Mouse (Mus musculus): ENCODE measurements around the gene B430306N03Rik.

B430306N03Rik gene

GRCm38 (mm10) chr17:48315905-48316579 lies at the start of gene B430306N03Rik:
Gene B430306N03Rik, plus strand, starts transcription at chr17:48316141.
- DNase-seq (ENCODE audit: low read depth) = peak; percentile 40

DNA sequence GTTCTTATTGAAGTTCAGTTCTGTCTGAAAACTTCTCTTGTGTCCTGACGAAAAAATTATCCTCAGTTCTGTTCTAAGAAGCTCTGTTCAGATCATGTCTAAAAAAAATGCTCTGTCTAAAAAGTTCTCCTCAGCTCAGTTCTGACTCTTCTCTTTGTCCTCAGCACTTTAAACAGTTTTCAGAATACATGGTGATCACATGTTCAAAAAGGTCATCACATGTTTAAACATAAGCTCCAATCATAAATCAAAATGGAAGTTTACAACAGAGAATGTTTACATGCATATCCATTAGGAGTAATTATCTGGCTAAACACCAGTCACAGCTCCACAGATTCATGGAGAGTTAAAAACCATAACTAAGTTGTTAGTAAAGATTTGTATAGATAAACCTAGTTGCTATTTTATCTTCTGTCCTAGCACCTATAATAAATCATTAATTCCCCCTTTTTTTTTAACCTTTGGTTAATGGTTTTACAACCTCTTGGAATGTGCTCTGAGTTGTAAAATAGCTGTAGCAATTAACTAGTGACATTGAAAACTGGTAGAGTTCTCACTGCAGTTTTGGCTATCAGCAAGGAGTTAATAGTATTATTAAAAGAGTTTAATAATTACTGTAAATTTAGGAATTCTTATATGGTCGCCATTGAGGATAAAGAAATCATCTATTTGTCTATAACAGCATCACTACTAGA lies 49.2 kb upstream of the B430306N03Rik start:
- no peak for DNase-seq (ENCODE audit: low read depth)

DNA sequence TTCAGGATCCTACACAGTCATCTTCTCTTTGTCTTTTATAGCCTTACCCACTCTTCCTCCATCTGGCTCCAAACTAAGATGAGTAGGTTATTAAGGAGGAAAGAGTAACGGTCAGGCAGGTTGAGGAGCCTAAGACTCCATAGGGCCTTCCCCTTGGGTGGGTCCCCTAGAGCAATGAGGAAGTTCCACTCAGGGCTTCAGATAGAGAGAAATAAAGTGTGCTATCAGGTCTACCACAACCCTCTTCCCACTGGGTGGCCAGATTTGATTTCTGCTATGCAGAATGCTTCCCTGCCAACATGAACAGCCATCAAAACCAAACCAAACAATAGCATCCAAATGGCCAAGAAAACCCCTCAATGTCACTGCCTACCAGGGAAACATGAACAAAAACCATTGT lies 48.4 kb upstream of the B430306N03Rik start:
- no peak for DNase-seq (ENCODE audit: low read depth)

GRCm38 (mm10) chr17:48268276-48268675 lies 47.7 kb upstream of the B430306N03Rik start:
- no peak for DNase-seq (ENCODE audit: low read depth)

DNA sequence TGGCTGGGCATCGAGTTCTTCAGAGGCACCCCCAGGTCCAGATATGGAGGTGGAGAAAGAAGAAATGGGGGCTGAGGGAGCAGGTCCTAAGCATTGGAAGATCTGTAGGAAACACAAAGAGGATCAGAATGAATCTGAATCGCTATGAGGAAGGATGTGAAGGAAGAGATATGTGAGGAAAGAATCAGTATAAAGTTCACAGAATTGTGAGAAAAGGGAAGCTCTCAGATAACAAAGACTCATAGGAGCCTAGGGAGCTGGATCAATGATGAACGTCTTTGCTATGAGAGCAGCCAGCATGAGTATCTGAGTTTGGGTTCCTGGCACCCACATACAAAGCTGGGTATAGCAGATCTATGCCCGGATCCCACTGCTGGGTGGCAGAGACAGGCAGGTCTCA lies 46.1 kb upstream of the B430306N03Rik start:
- DNase-seq (ENCODE audit: low read depth) = no peak

DNA sequence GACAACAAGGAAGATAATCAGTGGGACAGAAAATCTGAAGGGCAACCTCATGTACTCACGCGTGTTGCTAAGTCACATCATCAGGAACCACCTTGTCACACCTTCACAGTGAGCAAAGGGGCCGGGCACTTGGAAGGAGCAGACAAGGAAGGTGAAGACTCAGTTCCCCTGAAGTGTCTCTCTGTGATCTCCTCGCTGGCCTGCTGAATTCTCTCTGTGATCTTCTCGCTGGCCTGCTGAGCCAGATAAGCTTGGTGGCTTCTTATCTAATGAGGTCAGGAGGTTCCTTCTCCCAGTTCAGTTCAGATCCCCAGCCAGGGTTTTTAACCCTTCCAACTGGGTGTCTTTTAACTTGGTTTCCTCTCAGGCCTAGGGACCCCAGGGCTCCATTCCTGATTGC lies 43.8 kb upstream of the B430306N03Rik start:
- no peak for DNase-seq (ENCODE audit: low read depth)

- no peak for DNase-seq (ENCODE audit: low read depth)
Measured at GRCm38 (mm10) chr17:48272598-48272997, 43.3 kb upstream of the B430306N03Rik start.

DNA sequence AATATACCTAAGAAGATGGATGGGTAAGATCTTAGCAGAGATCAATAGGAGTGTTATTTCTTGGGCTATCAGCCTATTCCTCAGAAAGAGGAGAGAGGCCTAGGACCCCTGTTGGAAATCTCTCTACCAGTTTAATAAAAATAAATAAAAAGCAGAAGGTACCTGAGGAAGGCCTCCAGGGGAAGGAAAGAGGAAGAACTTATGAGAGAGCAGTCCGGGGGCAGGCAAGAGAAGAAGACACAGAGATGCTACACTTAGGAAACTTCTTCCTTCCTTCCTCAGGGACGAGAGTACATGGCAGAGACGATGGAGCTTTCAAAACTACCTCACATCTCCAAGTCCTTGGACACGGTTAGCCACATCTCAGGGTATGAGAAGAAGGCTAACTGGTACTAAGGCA lies 41.8 kb upstream of the B430306N03Rik start:
- DNase-seq (ENCODE audit: low read depth) = no peak

DNA sequence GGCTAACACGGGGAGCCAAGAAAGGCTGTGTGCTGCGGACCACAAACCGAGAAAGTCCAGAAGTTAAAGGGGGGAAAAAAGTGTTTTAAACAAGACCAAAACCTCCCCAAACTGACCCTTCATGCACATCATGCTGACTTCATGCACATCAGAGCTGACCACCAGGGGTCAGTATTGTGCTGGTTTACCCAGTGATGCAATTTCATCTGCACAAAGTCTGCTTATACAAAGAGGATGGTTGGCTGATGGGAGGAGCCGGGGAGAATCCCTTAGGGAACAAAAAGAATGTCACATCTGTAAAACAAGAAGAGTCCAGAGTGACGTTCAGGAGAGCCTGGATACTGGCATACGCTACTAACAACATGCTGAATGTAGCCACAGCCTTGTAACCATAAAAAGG lies 41.1 kb upstream of the B430306N03Rik start:
- DNase-seq (ENCODE audit: low read depth) = peak; percentile 90

- no peak for DNase-seq (ENCODE audit: low read depth)
Measured at GRCm38 (mm10) chr17:48275736-48276135, 40.2 kb upstream of the B430306N03Rik start.

- DNase-seq (ENCODE audit: low read depth) = no peak
Measured at GRCm38 (mm10) chr17:48278381-48278780, 37.6 kb upstream of the B430306N03Rik start.

GRCm38 (mm10) chr17:48279002-48279401 lies 36.9 kb upstream of the B430306N03Rik start:
- DNase-seq (ENCODE audit: low read depth) = no peak

- peak; percentile 40 for DNase-seq (ENCODE audit: low read depth)
Measured at GRCm38 (mm10) chr17:48280943-48281738, 34.8 kb upstream of the B430306N03Rik start.

- DNase-seq (ENCODE audit: low read depth) = no peak
Measured at GRCm38 (mm10) chr17:48281739-48282085, 34.2 kb upstream of the B430306N03Rik start.

- no peak for DNase-seq (ENCODE audit: low read depth)
Measured at GRCm38 (mm10) chr17:48286765-48287164, 29.2 kb upstream of the B430306N03Rik start.

DNA sequence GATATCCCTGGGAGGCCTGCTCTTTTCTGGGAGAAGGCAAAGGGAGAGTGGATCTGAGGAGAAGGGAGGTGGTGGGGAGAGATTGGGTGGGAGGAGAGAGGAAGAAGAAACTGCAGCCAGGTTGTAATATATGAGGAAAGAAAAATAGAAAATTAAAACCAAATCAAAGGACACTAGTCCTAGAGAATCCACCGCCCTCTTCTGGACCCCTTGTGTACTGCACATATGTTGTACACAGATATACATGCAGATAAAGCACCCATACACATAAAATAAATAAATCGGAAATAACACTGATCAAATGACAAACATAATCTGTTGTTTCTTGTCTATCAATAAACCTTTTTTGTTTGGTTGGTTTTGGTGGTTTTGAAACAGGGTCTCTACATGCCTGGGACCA lies 28.7 kb upstream of the B430306N03Rik start:
- peak; percentile 53 for DNase-seq (ENCODE audit: low read depth)

GRCm38 (mm10) chr17:48293500-48294194 lies 22.3 kb upstream of the B430306N03Rik start:
- DNase-seq (ENCODE audit: low read depth) = peak; percentile 61

DNA sequence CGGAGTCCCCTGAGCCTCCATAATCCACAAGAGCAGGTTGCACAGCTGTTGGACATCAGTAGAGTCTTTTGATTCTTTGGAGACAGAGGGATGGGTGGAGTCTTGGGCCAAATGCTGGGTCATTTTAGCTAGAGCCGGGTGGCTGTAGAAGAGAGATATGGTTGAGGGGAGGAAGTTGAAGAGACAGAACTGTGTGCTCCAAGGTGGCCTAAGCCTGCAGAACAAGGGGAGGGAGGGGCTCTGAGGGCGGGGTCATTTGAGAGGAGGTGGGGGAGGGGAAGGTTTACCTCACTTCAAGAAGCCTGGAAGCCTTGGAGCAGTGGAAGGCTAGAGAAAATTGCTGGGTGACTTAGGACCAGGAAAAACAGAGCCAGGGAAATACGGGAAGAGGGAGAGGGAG lies 16.7 kb upstream of the B430306N03Rik start, which contains the start of gene Treml2:
TSS of gene Treml2 (plus strand) at position 296 of the 400 bp plus-strand sequence.
- DNase-seq (ENCODE audit: low read depth) = peak; percentile 57

DNA sequence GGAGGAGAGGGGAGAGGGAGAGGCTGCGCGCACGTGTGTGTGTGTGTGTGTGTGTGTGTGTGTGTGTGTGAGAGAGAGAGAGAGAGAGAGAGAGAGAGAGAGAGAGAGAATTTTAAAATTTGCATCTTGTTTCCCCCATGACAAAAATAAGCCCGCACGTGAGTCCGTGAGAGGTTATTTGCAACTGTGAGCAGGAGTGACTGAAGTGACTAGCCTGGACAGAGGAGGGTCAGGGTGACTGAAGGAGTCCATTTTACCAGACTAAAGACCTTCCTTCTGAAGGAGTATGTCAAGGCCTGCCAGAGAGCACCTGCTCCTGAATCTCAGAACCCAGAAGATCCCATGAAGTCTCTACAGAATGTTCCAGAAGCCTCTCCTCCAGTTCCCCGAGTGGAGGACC lies 16.2 kb upstream of the B430306N03Rik start:
- DNase-seq (ENCODE audit: low read depth) = peak; percentile 61

GRCm38 (mm10) chr17:48300199-48300598 lies 15.7 kb upstream of the B430306N03Rik start:
- peak; percentile 70 for DNase-seq (ENCODE audit: low read depth)

DNA sequence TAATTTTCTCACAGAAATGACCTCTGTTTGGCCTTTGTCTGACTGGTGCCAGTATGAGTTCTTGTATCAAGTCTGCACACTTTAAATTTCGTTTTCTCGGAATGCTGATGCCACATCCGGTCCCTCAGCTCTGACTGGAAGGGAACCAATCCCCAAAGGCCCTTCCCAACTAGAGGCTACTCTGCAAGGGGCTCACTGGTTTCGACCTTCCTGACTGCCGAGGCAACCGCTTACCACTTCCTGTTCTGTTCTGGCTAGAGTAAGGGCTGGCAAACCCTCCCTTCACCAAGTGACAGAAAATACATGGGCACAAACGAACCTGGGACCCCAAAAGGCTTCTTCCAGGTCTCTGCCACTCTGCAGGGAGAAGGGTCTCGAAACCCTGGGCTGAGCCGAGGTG lies 15.1 kb upstream of the B430306N03Rik start:
- peak; percentile 70 for DNase-seq (ENCODE audit: low read depth)

GRCm38 (mm10) chr17:48301792-48302191 lies 14.1 kb upstream of the B430306N03Rik start:
- DNase-seq (ENCODE audit: low read depth) = no peak
